Mouse (Mus musculus) liver, postnatal 0 days (tissue): ENCODE results near the gene Vps13c.

Experiments used
- CTCF ChIP-seq: sonication (generic); IDR thresholded peaks from 2 replicates; pipeline ENCODE4 v1.5.1; 2016; ENCODE audit warnings: antibody characterized with exemption, low read depth
- EP300 ChIP-seq: IDR thresholded peaks from 2 replicates; pipeline ENCODE4 v1.6.1; 2016; ENCODE audit warnings: antibody characterized with exemption, low read depth, mild to moderate bottlenecking

DNA sequence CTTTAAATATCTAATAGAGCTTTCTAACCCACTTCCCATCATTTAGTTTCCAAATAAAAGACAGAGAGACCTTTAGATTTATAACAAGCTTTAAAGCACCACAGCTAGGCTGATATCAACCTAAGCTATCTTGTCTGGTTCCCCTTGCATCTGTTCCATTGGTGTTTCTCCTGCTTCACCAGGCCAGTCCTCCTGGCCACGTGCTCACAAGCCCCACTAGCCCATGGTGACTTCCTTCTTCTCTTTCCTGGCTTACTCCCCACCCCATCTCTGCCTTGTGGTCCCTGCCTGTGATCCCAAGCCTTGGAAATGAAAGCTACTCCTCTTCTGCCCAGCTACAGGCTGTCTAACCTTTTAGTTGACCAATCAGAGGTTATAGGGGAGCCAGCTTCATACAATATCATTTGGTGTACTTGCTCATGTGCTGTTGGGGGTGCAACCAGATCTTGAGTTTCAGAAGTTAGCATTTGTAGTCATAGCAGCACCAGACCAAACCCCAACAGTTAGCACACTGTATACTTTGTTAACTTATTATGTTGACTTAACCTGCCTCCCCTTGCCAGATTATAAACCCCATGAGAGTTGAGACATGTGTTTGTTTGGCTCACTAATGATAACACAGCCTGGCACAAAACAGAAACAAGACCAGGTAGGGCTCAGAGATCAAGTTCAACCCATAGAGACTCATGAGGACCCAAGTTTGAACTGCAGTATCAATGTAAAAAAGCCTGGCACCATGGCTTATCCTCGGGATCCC, 23.8 kb upstream of the Vps13c start:
- TF ChIP-seq CTCF (no peak), EP300 (no peak)
